Mouse (Mus musculus) cerebellum, adult 2 months (tissue): Measurements from ENCODE around the gene Nelfe.

Experiments used
- CTCF ChIP-seq: fragments of 200-500 bp; IDR thresholded peaks from 2 replicates; pipeline ENCODE4 v1.5.1; 2011; ENCODE audit warnings: low read depth, mild to moderate bottlenecking, control low read depth, low read length, moderate library complexity, borderline replicate concordance; ENCODE audit not compliant: insufficient read depth
- POLR2A ChIP-seq: fragments of 200-500 bp; IDR thresholded peaks from 2 replicates; pipeline ENCODE4 v1.6.1; 2011; ENCODE audit warnings: low read length, control low read depth, borderline replicate concordance; ENCODE audit not compliant: insufficient read depth

GRCm38 (mm10) chr17:34807176-34807575 lies 43.0 kb upstream of the Nelfe start:
- TF ChIP-seq CTCF: no peak
- no peak for TF ChIP-seq POLR2A
